ENCODE assay signal across 8 mouse cellular contexts in the genomic region with DNA sequence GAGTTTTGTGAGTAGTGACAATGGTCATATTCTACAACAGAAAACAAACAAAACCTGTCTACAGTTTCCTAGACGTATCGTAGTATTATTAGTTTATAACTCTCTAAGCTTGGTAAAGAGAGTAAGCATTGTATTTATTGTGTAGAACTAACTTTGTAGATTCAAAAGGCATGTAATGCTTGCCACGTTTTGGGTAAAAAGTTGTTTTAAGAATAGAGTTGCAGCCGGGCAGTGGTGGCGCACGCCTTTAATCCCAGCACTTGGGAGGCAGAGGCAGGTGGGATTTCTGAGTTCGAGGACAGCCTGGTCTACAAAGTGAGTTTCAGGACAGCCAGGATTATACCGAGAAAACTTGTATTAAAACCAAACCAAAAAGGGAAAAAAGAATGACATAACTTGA. TPM values are rescaled to one million over a fixed set of nuclear protein-coding genes. Genes with fewer than 3 reads are reported as not detected.
DNase-seq lines count a peak whose midpoint lies in the region; ATAC-seq and TF ChIP-seq lines count a peak whose summit lies in the region.

No protein-coding gene starts in this region.

- TF ChIP-seq EP300 in lung, postnatal 0 days (IDR thresholded peaks at IDR 0.05), result no peak

- H3K4me1 ChIP-seq in lung, postnatal 0 days (ENCODE audit: insufficient read depth, low read depth, low read length), result no peaks in the 10 kb centered on the region
- peaks cover 4% of the 10 kb centered on the region for H3K4me1 ChIP-seq in embryonic facial prominence, embryonic 12.5 days
- peaks cover 4% of the 10 kb centered on the region for H3K4me1 ChIP-seq in intestine, embryonic 16.5 days (ENCODE audit: control insufficient read depth, insufficient read depth, low read length)
- 0 out of 2 replicates have a peak, but pooled peaks cover 8% of the 10 kb centered on the region for H3K4me1 ChIP-seq in neural tube, embryonic 14.5 days (ENCODE audit: control insufficient read depth, insufficient read depth, low read length)

- intact Hi-C loops in left cerebral cortex, postnatal 36 days (cut with DNase I), result loop anchor here (5.0 kb wide), 1 partner anchor 57 kb away; a partner anchor contains a TSS

- WGBS in lung, postnatal 0 days, result 10% methylated on average over 8 of the region's 8 CpGs
- 12% methylated on average over 8 of the region's 8 CpGs for WGBS in embryonic facial prominence, embryonic 12.5 days
- 14% methylated on average over 8 of the region's 8 CpGs for WGBS in intestine, embryonic 16.5 days
- 10% methylated on average over 8 of the region's 8 CpGs for WGBS in neural tube, embryonic 14.5 days

- no peaks in the 10 kb centered on the region for H3K9me3 ChIP-seq in lung, postnatal 0 days (ENCODE audit: low read length)
- no peaks in the 10 kb centered on the region for H3K9me3 ChIP-seq in embryonic facial prominence, embryonic 12.5 days
- H3K9me3 ChIP-seq in intestine, embryonic 16.5 days (ENCODE audit: control insufficient read depth, low read length), result no peaks in the 10 kb centered on the region
- no peaks in the 10 kb centered on the region for H3K9me3 ChIP-seq in neural tube, embryonic 14.5 days (ENCODE audit: control insufficient read depth, low read length)

- H3K4me2 ChIP-seq in lung, postnatal 0 days (replicated peaks; ENCODE audit: low read depth, low read length), result peak overlapping the region; percentile 79
- peak overlapping the region; percentile 52 for H3K4me2 ChIP-seq in embryonic facial prominence, embryonic 12.5 days (replicated peaks)
- peak overlapping the region; percentile 65 for H3K4me2 ChIP-seq in intestine, embryonic 16.5 days (ENCODE audit: low read depth, low read length)
- peak overlapping the region; percentile 66 for H3K4me2 ChIP-seq in neural tube, embryonic 14.5 days (ENCODE audit: low read depth, low read length)

- 0 out of 2 replicates have a peak, but pooled peaks cover 4% of the 10 kb centered on the region for H3K36me3 ChIP-seq in lung, postnatal 0 days (ENCODE audit: insufficient read depth, low read length)
- peaks cover 13% of the 10 kb centered on the region for H3K36me3 ChIP-seq in embryonic facial prominence, embryonic 12.5 days
- H3K36me3 ChIP-seq in intestine, embryonic 16.5 days (ENCODE audit: control insufficient read depth, insufficient read depth, low read length), result peaks cover 4% of the 10 kb centered on the region; the same call in 1 of the 2 replicates
- peaks cover 4% of the 10 kb centered on the region; the same call in 1 of the 2 replicates for H3K36me3 ChIP-seq in neural tube, embryonic 14.5 days (ENCODE audit: control insufficient read depth, insufficient read depth, low read length)

- DNase-seq in lung, postnatal 0 days (ENCODE audit: low spot score), result no peak
- no peak for DNase-seq in lung, adult 18-20 months
- no peak for DNase-seq in right cerebral cortex, postnatal 36 days (ENCODE audit: low spot score in 2 of 2)
- no peak for DNase-seq in left cerebral cortex, postnatal 36 days (ENCODE audit: low spot score in 2 of 2)
- no peak for DNase-seq in frontal cortex, adult 2 months (ENCODE audit: extremely low spot score in 1 of 2, low spot score in 1 of 2)

- peak overlapping the region; percentile 83 for H3K4me3 ChIP-seq in lung, postnatal 0 days (ENCODE audit: low read depth, low read length)
- peak overlapping the region; percentile 79 for H3K4me3 ChIP-seq in embryonic facial prominence, embryonic 12.5 days
- H3K4me3 ChIP-seq in intestine, embryonic 16.5 days (ENCODE audit: low read length), result peak overlapping the region; percentile 86
- H3K4me3 ChIP-seq in neural tube, embryonic 14.5 days (ENCODE audit: low read depth, low read length), result peak overlapping the region; percentile 88

- no peak overlapping the region for H3K27ac ChIP-seq in lung, postnatal 0 days (ENCODE audit: low read length)
- H3K27ac ChIP-seq in embryonic facial prominence, embryonic 12.5 days, result no peak overlapping the region
- no peak overlapping the region for H3K27ac ChIP-seq in intestine, embryonic 16.5 days (ENCODE audit: low read length)
- no peak overlapping the region for H3K27ac ChIP-seq in neural tube, embryonic 14.5 days (ENCODE audit: low read depth, low read length)

- no peaks in the 10 kb centered on the region for H3K27me3 ChIP-seq in lung, postnatal 0 days (replicated peaks; ENCODE audit: insufficient read depth, low read length)
- no peaks in the 10 kb centered on the region for H3K27me3 ChIP-seq in embryonic facial prominence, embryonic 12.5 days
- no peaks in the 10 kb centered on the region for H3K27me3 ChIP-seq in intestine, embryonic 16.5 days (replicated peaks; ENCODE audit: control insufficient read depth, insufficient read depth, low read length)
- no peaks in the 10 kb centered on the region for H3K27me3 ChIP-seq in neural tube, embryonic 14.5 days (ENCODE audit: control insufficient read depth, insufficient read depth, low read length)

- ATAC-seq in lung, postnatal 0 days, result no peak
- ATAC-seq in embryonic facial prominence, embryonic 12.5 days (ENCODE audit: insufficient number of reproducible peaks, insufficient read depth, low FRiP score, low TSS enrichment), result no peak
- ATAC-seq in intestine, embryonic 16.5 days, result no peak
- no peak for ATAC-seq in neural tube, embryonic 14.5 days (ENCODE audit: low read depth)

- no peak overlapping the region for H3K9ac ChIP-seq in lung, postnatal 0 days (replicated peaks; ENCODE audit: low read depth)
- H3K9ac ChIP-seq in embryonic facial prominence, embryonic 12.5 days, result peak overlapping the region; percentile 69
- peak overlapping the region; percentile 77; the same call in 1 of the 2 replicates for H3K9ac ChIP-seq in intestine, embryonic 16.5 days (ENCODE audit: low read depth, low read length)
- peak overlapping the region; percentile 64; the same call in 1 of the 2 replicates for H3K9ac ChIP-seq in neural tube, embryonic 14.5 days (replicated peaks; ENCODE audit: low read depth, low read length)

- no peak for TF ChIP-seq CTCF in lung, postnatal 0 days (IDR thresholded peaks at IDR 0.05)

RNA-seq across cellular contexts. Expression of a gene that starts 22.4 kb away (rescaled TPM):
- 18.0 and 21.2 TPM in 2 replicates for polyA plus RNA-seq in lung, postnatal 0 days (2015; fragmentation: Nextera tagmentation; extraction: Ambion mirVana)
- 51.5 and 53.6 TPM in 2 replicates for polyA plus RNA-seq in embryonic facial prominence, embryonic 12.5 days (2016; fragmentation: Nextera tagmentation; extraction: Ambion mirVana)
- polyA plus RNA-seq in intestine, embryonic 16.5 days (2015; fragmentation: Nextera tagmentation; extraction: Ambion mirVana), result 33.3 and 38.8 TPM in 2 replicates
- polyA plus RNA-seq in neural tube, embryonic 14.5 days (2014; fragmentation: Nextera tagmentation; extraction: Ambion mirVana), result 57.1 and 58.7 TPM in 2 replicates
- total RNA-seq in left cerebral cortex, postnatal 36 days (2021), result 10 to 100 TPM; 13.6 to 14.0 TPM
- 22.9 and 28.2 TPM in 2 replicates for polyA plus RNA-seq in frontal cortex, adult 2 months (2012; rRNA removed)

RNA-seq across cellular contexts. Expression of a gene that starts 22.6 kb away (rescaled TPM):
- polyA plus RNA-seq in lung, postnatal 0 days (2015; fragmentation: Nextera tagmentation; extraction: Ambion mirVana), result 10.0 and 11.1 TPM in 2 replicates
- polyA plus RNA-seq in embryonic facial prominence, embryonic 12.5 days (2016; fragmentation: Nextera tagmentation; extraction: Ambion mirVana), result 18.2 and 20.9 TPM in 2 replicates
- 16.1 and 17.9 TPM in 2 replicates for polyA plus RNA-seq in intestine, embryonic 16.5 days (2015; fragmentation: Nextera tagmentation; extraction: Ambion mirVana)
- 20.6 and 22.4 TPM in 2 replicates for polyA plus RNA-seq in neural tube, embryonic 14.5 days (2014; fragmentation: Nextera tagmentation; extraction: Ambion mirVana)
- 10 to 100 TPM; 21.4 to 24.1 TPM for total RNA-seq in left cerebral cortex, postnatal 36 days (2021)
- 14.0 and 14.4 TPM in 2 replicates for polyA plus RNA-seq in frontal cortex, adult 2 months (2012; rRNA removed)

RNA-seq across cellular contexts. Expression of a gene that starts 58.2 kb away (rescaled TPM):
- polyA plus RNA-seq in lung, postnatal 0 days (2015; fragmentation: Nextera tagmentation; extraction: Ambion mirVana), result 49.0 and 52.3 TPM in 2 replicates
- 89.7 and 91.8 TPM in 2 replicates for polyA plus RNA-seq in embryonic facial prominence, embryonic 12.5 days (2016; fragmentation: Nextera tagmentation; extraction: Ambion mirVana)
- 26.1 and 30.5 TPM in 2 replicates for polyA plus RNA-seq in intestine, embryonic 16.5 days (2015; fragmentation: Nextera tagmentation; extraction: Ambion mirVana)
- 95.0 and 101 TPM in 2 replicates for polyA plus RNA-seq in neural tube, embryonic 14.5 days (2014; fragmentation: Nextera tagmentation; extraction: Ambion mirVana)
- total RNA-seq in left cerebral cortex, postnatal 36 days (2021), result 100 to 1,000 TPM; 405 to 410 TPM
- polyA plus RNA-seq in frontal cortex, adult 2 months (2012; rRNA removed), result 219 and 235 TPM in 2 replicates
